Mouse (Mus musculus): ENCODE measurements at regions not wholly inside any gene's neighbourhood (a gene's known extent, or its start where the extent isn't known, plus 50 kb on each side); places are given as distances from the start of the nearest gene placed in this dataset.

DNA sequence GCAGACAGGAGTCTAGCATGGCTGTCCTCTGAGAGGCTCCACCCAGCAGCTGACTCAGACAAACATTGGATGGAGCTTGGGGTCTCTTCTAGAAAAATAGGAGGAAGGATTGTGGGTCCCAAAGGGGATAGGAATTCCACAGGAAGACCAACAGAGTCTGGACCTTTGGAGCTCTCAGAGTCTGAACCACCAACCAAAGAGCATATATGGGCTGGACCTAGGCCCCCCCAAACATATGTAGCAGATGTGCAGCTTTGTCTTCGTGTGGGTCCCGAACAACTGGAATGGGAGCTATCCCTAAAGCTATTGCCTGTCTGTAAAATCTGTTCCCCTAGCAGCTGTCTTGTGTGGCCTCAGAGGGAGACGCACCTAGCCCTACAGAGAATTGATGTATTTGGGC is 50.1 kb upstream of the Cpm start:
- Histone ChIP-seq H3K27ac (ENCODE audit: control insufficient read depth, insufficient read depth, low read depth, low read length, poor library complexity) (no peak overlapping the region), H3K4me1 (ENCODE audit: control insufficient read depth, insufficient read depth, low read length) (no peaks in the 10 kb centered on the region; the same call in 1 of the 2 replicates), H3K4me3 (replicated peaks; ENCODE audit: control insufficient read depth, low read depth, low read length) (no peak overlapping the region)
- TF ChIP-seq POLR2A (IDR thresholded peaks at IDR 0.05; ENCODE audit: borderline replicate concordance, control insufficient read depth, low read depth, low read length) (no peak), CTCF (IDR thresholded peaks at IDR 0.05; ENCODE audit: control insufficient read depth, insufficient read depth, low read length) (no peak)
- 81% methylated on average over 3 of the region's 3 CpGs for WGBS

DNA sequence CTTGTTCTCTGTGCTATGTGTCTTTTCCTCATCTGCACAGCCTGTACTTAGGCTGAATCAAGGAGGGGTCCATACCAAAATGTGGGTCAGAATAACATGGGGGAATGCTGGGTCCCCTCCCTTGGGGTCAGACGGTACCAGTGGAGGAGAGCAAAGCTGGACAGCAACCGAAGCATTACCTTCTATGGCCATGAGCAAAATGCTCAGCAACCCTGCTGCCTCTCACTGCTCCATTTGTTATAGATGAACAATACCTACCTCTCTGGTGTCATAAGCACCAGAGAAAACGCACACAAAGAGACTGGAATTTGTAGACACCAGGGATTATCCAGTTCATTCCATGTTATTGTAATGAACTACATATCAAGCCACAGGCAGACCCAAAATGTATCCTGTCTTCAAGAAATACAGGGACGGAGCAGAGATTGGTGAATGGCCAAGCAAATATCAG is 50.6 kb upstream of the Cpm start:
- no peak for TF ChIP-seq CTCF (IDR thresholded peaks at IDR 0.05; ENCODE audit: control insufficient read depth, insufficient read depth, low read length)
- no peaks in the 10 kb centered on the region; the same call in 1 of the 2 replicates for H3K4me1 ChIP-seq (ENCODE audit: control insufficient read depth, insufficient read depth, low read length)
- H3K27ac ChIP-seq (ENCODE audit: control insufficient read depth, insufficient read depth, low read depth, low read length, poor library complexity) = no peak overlapping the region
- no peak overlapping the region for H3K4me3 ChIP-seq (replicated peaks; ENCODE audit: control insufficient read depth, low read depth, low read length)
- WGBS = 84% methylated on average over 4 of the region's 4 CpGs

DNA sequence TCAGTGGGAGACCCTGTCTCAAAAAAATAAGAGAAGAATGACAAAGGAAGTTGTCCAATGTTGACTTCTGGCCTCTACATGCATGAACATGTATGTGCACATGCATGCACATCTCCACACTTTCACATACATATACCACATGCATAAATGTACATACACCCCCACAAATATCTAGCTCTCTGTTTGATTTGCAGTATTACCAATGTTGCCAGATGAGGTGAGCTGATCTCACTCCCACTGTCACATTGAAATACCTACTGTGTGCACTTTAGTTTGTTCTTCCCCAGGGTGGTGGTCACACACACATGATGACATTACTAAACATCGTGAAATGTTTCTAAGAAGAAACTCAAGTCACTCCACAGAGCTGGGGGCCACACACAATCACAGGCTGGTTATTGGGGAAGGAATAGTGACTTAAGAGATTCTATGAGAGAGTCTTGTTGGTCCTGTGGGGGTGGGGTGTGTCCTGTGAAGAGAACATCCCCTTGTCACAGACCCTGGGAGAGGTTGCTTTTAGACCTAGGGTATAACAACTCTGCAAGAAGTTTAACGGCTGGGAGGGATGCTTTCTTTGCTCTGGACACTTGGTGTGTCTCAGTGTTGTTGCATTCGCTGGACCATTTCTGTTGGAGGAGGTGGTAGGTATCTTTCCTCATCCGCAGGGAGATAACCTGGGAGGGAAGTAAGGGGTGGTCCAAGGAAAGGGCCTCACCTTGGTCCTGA is 51.2 kb upstream of the Cpm start:
- Histone ChIP-seq H3K4me3 (replicated peaks; ENCODE audit: control insufficient read depth, low read depth, low read length) (no peak overlapping the region), H3K27ac (ENCODE audit: control insufficient read depth, insufficient read depth, low read depth, low read length, poor library complexity) (no peak overlapping the region), H3K4me1 (ENCODE audit: control insufficient read depth, insufficient read depth, low read length) (no peaks in the 10 kb centered on the region; the same call in 1 of the 2 replicates)
- 74% methylated on average over 4 of the region's 4 CpGs for WGBS
- TF ChIP-seq POLR2A (IDR thresholded peaks at IDR 0.05; ENCODE audit: borderline replicate concordance, control insufficient read depth, low read depth, low read length) = no peak
- no peak for TF ChIP-seq CTCF (IDR thresholded peaks at IDR 0.05; ENCODE audit: control insufficient read depth, insufficient read depth, low read length)

DNA sequence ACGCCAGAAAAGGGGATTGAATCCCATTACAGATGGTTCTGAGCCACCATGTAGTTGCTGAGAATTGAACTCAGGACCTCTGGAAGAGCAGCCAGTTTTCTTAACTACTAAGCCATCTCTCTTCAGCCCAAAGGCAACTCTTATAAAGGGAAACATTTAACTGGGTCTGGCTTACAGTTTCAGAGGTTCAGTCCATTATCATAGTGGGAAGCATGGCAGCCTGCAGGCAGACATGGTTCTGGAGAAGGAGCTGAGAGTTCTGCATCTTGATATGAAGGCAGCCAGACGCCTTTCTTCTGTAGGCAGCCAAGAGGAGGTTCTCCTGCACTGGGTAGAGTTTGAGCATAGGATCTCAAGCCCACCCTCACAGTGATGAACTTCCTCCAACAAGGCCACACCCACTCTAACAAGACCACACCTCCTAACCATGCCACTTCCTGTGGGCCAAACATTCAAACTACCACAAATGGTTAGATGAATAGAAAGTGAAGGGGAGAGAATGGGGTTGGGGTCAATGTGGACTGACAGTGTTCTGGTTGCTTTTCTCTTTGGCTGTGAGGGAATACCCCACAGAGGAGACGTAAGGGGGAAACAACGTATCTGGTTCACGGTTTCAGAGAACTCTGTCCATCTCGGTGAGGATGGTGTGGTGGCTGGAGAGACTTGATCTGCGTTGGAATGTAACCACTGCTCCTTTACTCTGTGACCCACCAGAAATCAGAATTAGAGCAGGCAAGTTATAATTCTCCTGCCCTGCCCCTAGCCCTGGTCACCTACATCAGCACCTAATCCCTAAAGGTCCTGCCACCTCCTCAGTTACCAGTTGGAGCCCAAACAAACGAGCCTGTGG is 52.2 kb upstream of the Cpm start:
- WGBS = 80% methylated on average over 8 of the region's 8 CpGs
- TF ChIP-seq CTCF (IDR thresholded peaks at IDR 0.05; ENCODE audit: control insufficient read depth, insufficient read depth, low read length) = no peak
- no peak for TF ChIP-seq POLR2A (IDR thresholded peaks at IDR 0.05; ENCODE audit: borderline replicate concordance, control insufficient read depth, low read depth, low read length)
- Histone ChIP-seq H3K27ac (ENCODE audit: control insufficient read depth, insufficient read depth, low read depth, low read length, poor library complexity) (no peak overlapping the region), H3K4me1 (ENCODE audit: control insufficient read depth, insufficient read depth, low read length) (no peaks in the 10 kb centered on the region), H3K4me3 (replicated peaks; ENCODE audit: control insufficient read depth, low read depth, low read length) (no peak overlapping the region)

DNA sequence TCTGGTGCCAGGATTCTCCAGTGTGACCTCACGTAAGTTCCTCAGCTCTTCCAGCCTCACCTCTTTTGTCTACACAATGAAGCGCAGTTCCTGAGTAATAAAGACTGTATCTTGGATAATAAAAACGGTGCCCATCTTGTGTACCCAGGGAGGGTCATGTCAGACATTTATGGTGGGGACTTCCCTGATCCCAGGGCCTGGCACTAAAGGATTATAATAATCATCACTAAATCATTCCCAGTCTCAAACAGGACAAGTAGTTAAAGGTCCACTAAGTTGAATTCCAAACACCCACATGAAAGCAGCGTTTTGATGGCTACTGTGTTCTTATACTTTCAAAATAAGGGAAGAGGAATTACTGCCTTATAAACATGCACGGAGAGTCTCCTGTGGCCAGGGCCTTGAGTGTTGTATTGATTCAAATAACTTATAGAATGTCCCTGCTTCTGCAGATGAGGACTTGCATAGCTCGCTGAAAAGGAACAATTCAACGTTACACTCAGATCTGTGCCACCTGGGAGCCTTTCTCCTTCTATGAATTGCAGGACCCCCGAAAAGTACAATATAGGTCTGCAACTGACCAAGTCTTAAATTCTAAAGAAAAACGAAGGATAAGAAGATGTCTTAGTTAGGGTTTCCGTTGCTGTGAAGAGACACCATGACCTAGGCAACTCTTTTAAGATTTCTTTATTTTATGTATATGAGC is 53.0 kb upstream of the Cpm start:
- no peak for TF ChIP-seq CTCF (IDR thresholded peaks at IDR 0.05; ENCODE audit: control insufficient read depth, insufficient read depth, low read length)
- TF ChIP-seq POLR2A (IDR thresholded peaks at IDR 0.05; ENCODE audit: borderline replicate concordance, control insufficient read depth, low read depth, low read length) = no peak
- no peaks in the 10 kb centered on the region for H3K4me1 ChIP-seq (ENCODE audit: control insufficient read depth, insufficient read depth, low read length)
- no peak overlapping the region for H3K4me3 ChIP-seq (replicated peaks; ENCODE audit: control insufficient read depth, low read depth, low read length)
- 84% methylated on average over 10 of the region's 10 CpGs for WGBS
- no peak overlapping the region for H3K27ac ChIP-seq (ENCODE audit: control insufficient read depth, insufficient read depth, low read depth, low read length, poor library complexity)

DNA sequence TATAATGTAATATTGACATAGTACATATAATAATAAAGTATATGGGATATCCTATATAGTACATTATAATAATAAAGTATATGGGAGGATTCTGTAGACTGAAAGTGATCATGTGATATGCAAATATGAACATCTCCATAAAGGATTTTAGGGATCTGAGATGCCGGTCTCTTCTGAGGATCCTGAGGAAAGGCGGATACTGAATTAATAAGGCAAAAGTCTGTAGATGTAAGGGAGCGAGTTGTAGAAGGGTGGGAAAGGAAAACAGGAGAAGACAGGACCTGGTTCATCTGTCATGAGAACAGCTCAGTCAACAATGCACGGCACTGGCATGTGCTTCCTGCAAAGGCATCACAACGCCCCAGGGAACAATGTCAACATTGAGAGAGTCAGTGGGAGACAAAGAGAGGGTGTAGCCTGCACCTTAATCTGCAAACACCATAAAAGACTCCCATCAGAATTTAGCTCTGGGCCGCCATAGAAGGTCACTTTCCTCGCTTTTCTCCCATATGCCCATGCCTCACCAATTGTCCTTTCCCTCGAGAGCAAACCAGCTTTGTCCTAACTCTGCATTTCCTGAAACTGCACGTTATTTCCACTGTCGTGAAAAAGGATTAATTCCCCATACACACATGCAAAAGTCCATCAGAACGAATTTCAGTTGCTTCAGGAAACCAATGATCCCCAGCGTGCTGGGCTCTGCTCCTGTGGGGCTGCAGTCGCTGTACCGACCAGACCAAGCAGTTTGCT is 53.7 kb upstream of the Cpm start:
- Histone ChIP-seq H3K4me1 (ENCODE audit: control insufficient read depth, insufficient read depth, low read length) (no peaks in the 10 kb centered on the region), H3K27ac (ENCODE audit: control insufficient read depth, insufficient read depth, low read depth, low read length, poor library complexity) (no peak overlapping the region), H3K4me3 (replicated peaks; ENCODE audit: control insufficient read depth, low read depth, low read length) (no peak overlapping the region)
- no peak for TF ChIP-seq POLR2A (IDR thresholded peaks at IDR 0.05; ENCODE audit: borderline replicate concordance, control insufficient read depth, low read depth, low read length)
- TF ChIP-seq CTCF (IDR thresholded peaks at IDR 0.05; ENCODE audit: control insufficient read depth, insufficient read depth, low read length) = no peak
- 73% methylated on average over 14 of the region's 14 CpGs for WGBS

DNA sequence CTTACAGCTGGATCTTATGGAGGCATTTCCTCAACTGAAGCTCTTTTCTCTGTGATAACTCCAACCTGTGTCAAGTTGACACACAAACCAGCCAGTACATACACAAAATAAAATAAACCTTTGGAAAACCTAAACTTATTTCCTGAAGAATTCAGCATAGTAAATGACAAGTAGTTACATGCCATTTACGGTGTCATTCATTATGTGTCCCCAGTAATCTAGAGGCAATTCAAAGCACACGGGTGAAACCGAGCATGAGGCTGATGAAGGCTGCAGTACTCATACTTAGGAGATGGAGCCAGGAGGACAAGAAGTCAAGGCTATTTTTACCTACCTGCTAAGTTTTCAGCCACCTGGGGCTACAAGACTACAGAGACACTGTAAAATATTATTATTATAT is 54.4 kb upstream of the Cpm start:
- Histone ChIP-seq H3K4me3 (replicated peaks; ENCODE audit: control insufficient read depth, low read depth, low read length) (no peak overlapping the region), H3K4me1 (ENCODE audit: control insufficient read depth, insufficient read depth, low read length) (0 out of 2 replicates have a peak, but pooled peaks cover 2% of the 10 kb centered on the region), H3K27ac (ENCODE audit: control insufficient read depth, insufficient read depth, low read depth, low read length, poor library complexity) (no peak overlapping the region)
- WGBS = 86% methylated on average over 3 of the region's 3 CpGs
- TF ChIP-seq CTCF (IDR thresholded peaks at IDR 0.05; ENCODE audit: control insufficient read depth, insufficient read depth, low read length) (no peak), POLR2A (IDR thresholded peaks at IDR 0.05; ENCODE audit: borderline replicate concordance, control insufficient read depth, low read depth, low read length) (no peak)

Data from bone marrow, adult 2 months (tissue).